Mouse (Mus musculus): ENCODE measurements around the gene Gm11639. TPM values are rescaled to one million over a fixed set of nuclear protein-coding genes. Genes with fewer than 3 reads are reported as not detected.

Gm11639 gene
- total RNA-seq, 2 experiments from 2014 or later: 0.79 to 1.3 TPM

- Histone ChIP-seq H3K27ac (no peak overlapping the region), H3K4me3 (no peak overlapping the region)
- intact Hi-C loops (cut with DNase I): no loop called here
- no peak for TF ChIP-seq CTCF (IDR thresholded peaks at IDR 0.05)
- DNase-seq (ENCODE audit: extremely low spot score in 1 of 2, low spot score in 2 of 2): no peak
Measured at GRCm38 (mm10) chr11:105149353-105149752, 463.8 kb downstream of the Gm11639 start.

- no peak for DNase-seq (ENCODE audit: extremely low spot score in 1 of 2, low spot score in 2 of 2)
- Histone ChIP-seq H3K27ac (no peak overlapping the region), H3K4me3 (no peak overlapping the region)
- TF ChIP-seq CTCF (IDR thresholded peaks at IDR 0.05): no peak
- intact Hi-C loops (cut with DNase I): no loop called here
Measured at GRCm38 (mm10) chr11:105149766-105150165, 464.3 kb downstream of the Gm11639 start.

DNA sequence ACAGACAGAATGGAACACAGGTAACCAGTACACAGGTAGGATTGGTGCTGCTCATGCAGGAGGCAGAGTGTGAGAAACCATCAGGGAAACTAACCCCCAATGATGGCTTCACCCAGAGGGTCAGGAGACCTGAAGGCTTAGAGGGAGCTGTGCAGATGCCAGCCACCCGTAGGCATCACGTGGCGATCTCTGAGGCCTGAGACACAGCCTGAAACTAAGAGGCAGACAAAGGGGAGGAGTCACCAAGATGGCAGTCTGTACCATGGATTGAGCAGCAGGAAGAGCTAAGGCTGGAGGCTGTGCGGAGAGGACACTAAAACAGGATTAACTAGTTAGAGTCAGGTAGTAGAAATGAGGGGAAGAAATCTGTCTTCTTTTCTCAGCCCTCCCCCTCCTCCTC is 465.2 kb downstream of the Gm11639 start:
- no peak overlapping the region for H3K27ac ChIP-seq
- TF ChIP-seq CTCF (IDR thresholded peaks at IDR 0.05): no peak
- no peak overlapping the region for H3K4me3 ChIP-seq
- DNase-seq (ENCODE audit: extremely low spot score in 1 of 2, low spot score in 2 of 2): no peak
- intact Hi-C loops (cut with DNase I): no loop called here

GRCm38 (mm10) chr11:105151226-105152016 is 465.9 kb downstream of the Gm11639 start:
- no peak overlapping the region for H3K4me3 ChIP-seq
- H3K27ac ChIP-seq: no peak overlapping the region
- DNase-seq (ENCODE audit: extremely low spot score in 1 of 2, low spot score in 2 of 2): no peak
- intact Hi-C loops (cut with DNase I): no loop called here
- no peak for TF ChIP-seq CTCF (IDR thresholded peaks at IDR 0.05)

- H3K4me3 ChIP-seq: no peak overlapping the region
- intact Hi-C loops (cut with DNase I): no loop called here
- no peak overlapping the region for H3K27ac ChIP-seq
- TF ChIP-seq CTCF (IDR thresholded peaks at IDR 0.05): no peak
- DNase-seq (ENCODE audit: extremely low spot score in 1 of 2, low spot score in 2 of 2): no peak
Measured at GRCm38 (mm10) chr11:105152017-105152300, 466.5 kb downstream of the Gm11639 start.

DNA sequence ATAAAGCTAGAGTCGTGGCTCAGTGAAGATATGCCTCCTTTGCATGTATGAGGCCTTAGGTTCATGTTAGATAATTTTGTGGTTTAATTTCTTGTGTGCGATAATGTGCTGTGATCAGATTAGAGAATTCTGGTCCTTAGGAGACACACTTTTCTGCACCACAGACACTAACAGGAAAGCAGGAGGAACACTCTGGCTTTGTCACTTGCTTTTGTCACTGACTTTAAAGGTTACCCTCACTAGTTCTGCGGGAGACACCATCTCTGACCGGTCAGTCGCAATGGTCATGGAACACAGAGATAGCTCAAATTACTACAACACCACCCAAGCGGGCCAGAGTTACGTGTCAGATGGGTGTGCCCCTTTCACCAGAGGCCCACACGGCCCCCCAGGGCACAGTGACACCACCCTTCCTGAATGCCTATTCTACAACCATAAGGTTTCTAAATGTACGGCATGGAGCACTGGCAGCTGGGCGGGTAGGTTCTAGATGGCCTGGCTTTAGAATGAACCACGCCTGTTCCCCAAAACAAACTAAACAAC is 466.9 kb downstream of the Gm11639 start:
- TF ChIP-seq CTCF (IDR thresholded peaks at IDR 0.05): no peak
- H3K27ac ChIP-seq: no peak overlapping the region
- intact Hi-C loops (cut with DNase I): no loop called here
- DNase-seq (ENCODE audit: extremely low spot score in 1 of 2, low spot score in 2 of 2): no peak
- H3K4me3 ChIP-seq: no peak overlapping the region

GRCm38 (mm10) chr11:105153068-105153833 is 467.7 kb downstream of the Gm11639 start:
- Histone ChIP-seq H3K4me3 (no peak overlapping the region), H3K27ac (no peak overlapping the region)
- intact Hi-C loops (cut with DNase I): no loop called here
- TF ChIP-seq CTCF (IDR thresholded peaks at IDR 0.05): no peak
- DNase-seq (ENCODE audit: extremely low spot score in 1 of 2, low spot score in 2 of 2): no peak

GRCm38 (mm10) chr11:105155915-105156314 is 470.4 kb downstream of the Gm11639 start:
- no peak for TF ChIP-seq CTCF (IDR thresholded peaks at IDR 0.05)
- no peak for DNase-seq (ENCODE audit: extremely low spot score in 1 of 2, low spot score in 2 of 2)
- H3K4me3 ChIP-seq: no peak overlapping the region
- no peak overlapping the region for H3K27ac ChIP-seq
- intact Hi-C loops (cut with DNase I): no loop called here

DNA sequence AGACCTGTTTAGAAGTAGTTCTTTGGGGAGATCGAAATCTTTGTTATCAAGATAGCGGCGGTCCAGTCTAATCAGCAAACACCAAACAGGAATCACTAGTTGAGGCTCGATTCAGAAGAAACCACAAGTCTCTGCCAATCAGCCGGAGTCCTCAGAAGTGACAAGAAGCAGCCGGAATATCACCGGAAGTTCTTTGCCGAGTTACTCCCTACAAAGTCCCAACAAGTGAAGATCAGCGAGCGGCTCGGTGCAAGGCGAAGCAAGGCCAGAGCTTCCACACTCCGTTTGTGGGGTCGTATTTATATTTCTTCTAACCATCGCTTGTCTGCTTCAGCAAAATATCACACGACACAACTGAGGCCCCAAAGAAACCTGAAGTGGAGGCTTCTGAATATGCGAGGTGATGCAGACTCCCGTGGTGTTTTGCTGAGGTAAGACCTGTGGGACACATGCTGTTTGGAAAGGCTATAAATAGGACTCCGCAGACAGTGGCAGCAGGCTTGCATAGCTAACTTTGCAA is 471.3 kb downstream of the Gm11639 start:
- intact Hi-C loops (cut with DNase I): no loop called here
- Histone ChIP-seq H3K4me3 (no peak overlapping the region), H3K27ac (no peak overlapping the region)
- no peak for TF ChIP-seq CTCF (IDR thresholded peaks at IDR 0.05)
- DNase-seq (ENCODE audit: extremely low spot score in 1 of 2, low spot score in 2 of 2): no peak

- DNase-seq (ENCODE audit: extremely low spot score in 1 of 2, low spot score in 2 of 2): no peak
Measured at GRCm38 (mm10) chr11:105158047-105158446, 472.5 kb downstream of the Gm11639 start.

GRCm38 (mm10) chr11:105159673-105160360 is 474.3 kb downstream of the Gm11639 start:
- H3K27ac ChIP-seq: no peak overlapping the region
- intact Hi-C loops (cut with DNase I): no loop called here
- no peak for DNase-seq (ENCODE audit: extremely low spot score in 1 of 2, low spot score in 2 of 2)
- H3K4me3 ChIP-seq: no peak overlapping the region
- no peak for TF ChIP-seq CTCF (IDR thresholded peaks at IDR 0.05)

More at GRCm38 (mm10) chr11:105158047-105158446, 472.5 kb downstream of the Gm11639 start:
- no peak for TF ChIP-seq CTCF (IDR thresholded peaks at IDR 0.05)
- Histone ChIP-seq H3K27ac (no peak overlapping the region), H3K4me3 (no peak overlapping the region)
- intact Hi-C loops (cut with DNase I): no loop called here

DNA sequence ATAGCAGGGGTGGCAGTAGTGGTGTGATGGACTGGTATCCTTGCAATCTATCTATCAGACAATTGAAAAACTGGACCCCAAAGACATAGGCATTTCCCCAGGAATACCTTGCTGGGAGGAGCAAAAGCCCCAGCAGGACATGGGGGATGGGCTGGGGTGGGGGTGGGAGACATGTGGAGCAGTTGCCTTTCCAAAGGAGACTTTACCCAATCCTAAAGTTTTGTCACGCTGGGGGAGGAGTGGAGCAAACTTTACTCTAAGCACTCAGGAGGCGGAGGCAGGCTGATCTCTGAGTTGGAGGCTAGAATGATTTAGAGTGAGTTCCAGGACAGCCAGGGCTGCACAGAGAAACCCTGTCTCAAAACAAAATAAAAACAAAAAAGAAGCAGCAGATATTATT is 475.9 kb downstream of the Gm11639 start:
- DNase-seq (ENCODE audit: extremely low spot score in 1 of 2, low spot score in 2 of 2): no peak
- no peak overlapping the region for H3K27ac ChIP-seq
- intact Hi-C loops (cut with DNase I): no loop called here
- H3K4me3 ChIP-seq: no peak overlapping the region
- no peak for TF ChIP-seq CTCF (IDR thresholded peaks at IDR 0.05)
